Mouse (Mus musculus) adrenal gland, postnatal 10 days (tissue): ENCODE measurements around the gene Wars. TPM values are rescaled to one million over a fixed set of nuclear protein-coding genes. Genes with fewer than 3 reads are reported as not detected.

ENCODE experiments used
- DNase-seq: peaks from one replicate; pipeline ENCODE4 v3.0.0; 2021; ENCODE audit warnings: mixed read lengths
- microRNA-seq: library from miRNA; unstranded; fragments of <30 nt; microRNA quantifications from one replicate; pipeline ENCODE4 v1.2.0, GENCODE M21; 2021
- total RNA-seq, 2 experiments: library from RNA; stranded (reverse); gene quantifications; 2 replicates each; pipeline ENCODE4 v1.2.3; 2021

Wars gene
- total RNA-seq, 2 experiments from 2014 or later, result 48.8 to 51.5 TPM

DNA sequence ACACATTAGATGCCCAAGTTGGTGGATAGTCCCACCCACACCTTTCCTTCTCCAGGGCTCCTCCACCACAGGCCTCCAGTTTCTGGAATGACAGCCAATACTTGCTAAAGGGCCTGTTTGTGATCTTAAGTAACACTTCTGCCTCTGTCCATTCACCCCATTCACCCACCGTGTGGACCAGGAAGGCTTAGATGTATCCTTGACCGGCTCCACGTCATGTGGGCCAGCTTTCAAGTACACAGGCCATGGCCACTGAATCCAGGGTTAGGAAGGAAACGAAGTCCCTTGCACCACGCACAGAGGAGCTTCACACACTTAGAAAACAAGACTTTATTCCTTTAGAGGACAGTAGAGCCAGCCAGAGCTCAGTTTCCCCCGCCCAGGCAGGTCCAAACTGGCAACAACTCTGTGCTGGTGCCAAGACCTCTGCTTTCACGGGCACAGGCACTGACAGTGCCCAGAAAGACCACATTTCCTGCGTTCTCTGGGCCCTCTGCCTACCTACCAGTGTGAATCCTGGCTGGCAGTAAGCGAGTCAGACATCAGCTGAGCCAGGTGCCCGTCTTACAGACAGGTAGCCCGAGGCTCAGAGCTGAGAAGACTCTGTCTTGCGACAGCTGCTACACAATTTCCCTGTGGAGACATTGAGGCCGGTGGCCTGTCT lies 68.3 kb downstream of the Wars start:
- DNase-seq, result no peak

DNA sequence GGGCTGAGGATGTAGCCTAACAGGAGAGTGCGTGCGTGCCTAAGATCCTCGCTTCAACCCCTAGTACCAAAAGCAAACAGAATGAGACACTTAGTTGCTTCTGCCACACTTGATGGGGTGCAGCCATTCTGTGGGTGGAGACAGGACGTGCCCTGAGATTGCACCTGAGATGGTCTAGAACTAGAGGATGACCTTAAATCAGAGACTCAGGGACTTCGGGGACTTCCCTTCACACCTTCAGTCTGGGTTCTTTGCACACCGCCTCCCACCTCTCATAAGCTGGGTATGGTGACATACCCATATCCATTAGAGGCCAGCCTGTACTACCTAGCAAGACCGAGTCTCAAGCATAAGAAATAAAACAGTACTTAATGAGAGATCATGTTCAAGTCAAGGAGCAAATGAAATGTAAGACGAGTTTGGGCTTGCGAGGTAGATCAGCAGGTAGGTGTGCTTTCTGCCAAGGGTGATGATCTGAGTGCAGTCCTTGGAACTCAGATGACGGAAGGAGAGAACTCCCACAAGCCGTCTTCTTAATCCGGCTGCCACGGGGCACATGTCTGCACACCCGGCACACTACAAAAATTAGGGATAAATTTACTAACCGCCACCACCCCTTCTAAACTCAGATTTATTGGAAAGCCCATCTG lies 69.6 kb downstream of the Wars start:
- no peak for DNase-seq

DNA sequence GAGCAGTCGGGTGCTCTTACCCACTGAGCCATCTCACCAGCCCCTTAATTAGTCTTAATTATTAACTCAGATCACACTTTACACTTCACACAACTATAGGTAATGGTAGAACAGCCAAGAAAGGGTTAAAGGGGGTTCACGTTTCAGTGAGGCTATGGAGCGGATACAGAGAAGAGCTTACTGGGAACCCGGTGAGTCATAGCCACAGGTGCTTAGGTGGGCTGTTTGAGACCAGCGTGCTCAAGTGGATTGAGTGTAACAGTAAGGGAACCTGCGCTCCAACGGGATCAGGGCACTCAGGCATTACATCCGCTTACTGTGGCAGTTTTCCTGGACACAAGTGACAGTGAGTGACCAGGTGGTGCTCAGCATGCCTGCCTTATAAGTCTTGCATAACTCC lies 70.9 kb downstream of the Wars start:
- DNase-seq, result no peak

DNA sequence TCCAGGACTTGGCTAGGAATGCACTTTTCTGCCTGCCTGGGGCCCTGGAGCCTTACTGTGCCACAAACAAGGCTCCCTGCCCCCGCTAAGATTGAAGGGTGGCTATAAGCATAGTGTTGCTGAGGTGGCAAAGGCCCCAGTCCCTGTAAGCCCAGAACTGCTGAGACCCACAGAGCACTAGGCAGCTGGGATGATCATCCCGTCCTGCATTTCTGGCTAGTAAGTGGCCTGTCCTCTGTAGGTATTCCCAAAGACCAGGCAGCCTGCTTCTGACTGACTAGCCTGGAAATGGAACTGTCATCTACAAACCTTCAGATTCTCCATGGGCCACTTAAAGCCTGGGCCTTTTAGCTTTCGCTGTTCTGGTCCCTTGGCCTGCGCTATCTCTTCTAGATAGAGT lies 73.5 kb downstream of the Wars start:
- no peak for DNase-seq

DNA sequence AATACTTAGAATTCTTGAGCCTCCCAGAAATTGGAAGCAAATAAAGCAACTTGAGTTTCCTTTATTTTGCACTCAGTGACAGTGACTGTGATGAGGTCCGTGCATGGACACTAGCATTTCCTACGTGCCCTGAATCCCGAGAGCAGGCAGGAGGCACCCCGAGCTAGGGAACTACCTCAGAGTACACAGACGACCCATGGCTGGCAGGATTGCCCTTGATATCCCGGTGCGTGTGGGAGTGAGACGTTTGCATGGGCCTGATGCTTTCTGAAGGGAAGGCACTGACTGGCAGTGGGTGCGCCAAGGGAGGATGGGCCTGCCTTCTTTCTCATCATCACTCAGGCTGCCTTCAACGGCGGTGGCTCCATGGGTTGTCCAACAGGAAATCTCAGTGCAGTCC lies 77.4 kb downstream of the Wars start:
- no peak for DNase-seq

DNA sequence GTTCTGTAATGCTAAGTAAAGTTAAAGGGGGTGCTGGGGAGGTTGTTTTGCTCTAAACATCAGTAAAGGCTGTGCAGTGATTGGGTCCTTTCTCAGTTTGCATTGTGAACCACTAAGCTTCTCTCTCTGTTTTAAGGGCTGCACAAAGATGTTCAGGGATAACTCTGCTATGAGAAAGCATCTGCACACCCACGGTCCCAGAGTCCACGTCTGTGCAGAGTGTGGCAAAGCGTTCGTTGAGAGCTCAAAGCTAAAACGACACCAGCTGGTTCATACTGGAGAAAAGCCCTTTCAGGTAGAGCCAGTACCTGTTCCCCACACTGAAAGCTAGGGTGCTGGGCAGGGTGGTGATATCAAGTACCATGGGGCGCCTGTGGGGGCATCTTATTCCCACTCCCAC lies 79.5 kb downstream of the Wars start:
- DNase-seq, result no peak

DNA sequence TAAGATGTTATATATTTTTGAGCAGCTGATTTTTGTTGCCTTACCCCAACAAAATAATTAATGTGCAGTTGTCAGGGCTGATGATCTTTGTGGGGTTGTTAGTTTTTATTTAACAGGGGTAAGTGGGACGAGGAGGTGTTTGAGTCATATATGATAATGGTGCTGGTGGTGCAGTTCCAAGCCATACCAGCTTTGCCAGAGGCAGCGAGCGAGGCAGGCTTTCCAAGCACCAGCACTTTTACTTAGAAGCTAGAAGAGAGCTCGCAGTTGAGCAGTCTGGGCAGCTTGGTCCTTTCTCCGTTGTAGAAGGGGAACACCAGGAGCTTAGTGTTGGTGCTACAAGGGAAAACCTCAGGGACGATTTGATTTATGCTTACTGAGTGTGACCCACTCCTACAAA lies 81.5 kb downstream of the Wars start:
- no peak for DNase-seq

DNA sequence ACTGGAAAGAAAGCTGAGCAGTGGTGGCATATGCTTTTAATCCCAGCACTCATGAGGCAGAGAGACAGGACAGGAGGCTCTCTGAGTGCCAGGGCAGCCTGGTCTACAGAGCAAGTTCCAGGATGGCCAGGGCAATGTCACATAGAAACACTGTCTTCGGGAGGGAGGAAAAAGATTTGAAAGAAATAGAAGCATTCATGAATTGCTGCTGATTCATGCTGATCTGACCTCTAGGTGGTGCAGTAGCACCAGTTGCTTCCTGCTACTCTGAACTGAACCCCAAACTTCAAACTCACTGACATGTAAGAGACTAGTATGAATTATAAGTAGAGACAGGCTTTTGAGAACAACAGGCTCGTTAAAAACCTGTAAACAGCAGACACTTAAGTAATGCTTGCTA lies 82.8 kb downstream of the Wars start:
- peak; percentile 49 for DNase-seq

DNA sequence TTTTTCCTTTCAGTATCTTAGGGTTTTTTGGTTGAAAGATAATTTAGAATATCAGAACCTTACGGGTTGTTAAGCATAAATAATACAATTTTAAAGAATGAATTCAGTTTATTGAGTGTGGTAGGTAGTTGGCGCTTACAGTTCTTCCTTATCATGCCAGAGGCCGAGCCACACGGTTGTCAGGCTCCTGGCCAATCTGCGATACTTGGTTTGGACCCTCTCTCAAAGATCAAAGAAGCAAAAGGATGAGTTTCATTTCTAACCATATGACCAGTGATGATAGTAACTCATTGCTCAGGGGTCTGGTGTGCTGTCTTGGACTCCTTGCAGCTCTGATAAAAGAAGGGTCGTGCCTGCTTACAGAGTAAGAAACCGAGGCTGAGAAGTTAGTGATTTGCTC lies 83.7 kb downstream of the Wars start:
- DNase-seq, result no peak

Small RNA genes within 50 kb of the gene (microRNA-seq; reads per million reads assigned to microRNA genes)
- gene Mir345, result 102 reads per million, percentile 45 among the genes with 10 or more reads in this experiment

Other genes with a start within 250 kb of the Wars start
- gene Degs2, start 191.9 kb downstream of the Wars start, total RNA-seq, result not detected
- gene Yy1, start 101.2 kb downstream of the Wars start, total RNA-seq, result 10 to 100 TPM; 59.8 to 66.4 TPM
- gene Slc25a29, start 58.3 kb downstream of the Wars start, total RNA-seq, result 1 to 10 TPM; 8.4 to 9.0 TPM
- 100 to 1,000 TPM in 1 of 2 experiments, 10 to 100 TPM in 1; 49.1 to 181 TPM for gene Slc25a47, start 58.1 kb downstream of the Wars start, total RNA-seq
- gene Wdr25, start 543 bp downstream of the Wars start, total RNA-seq, result 1 to 10 TPM; 6.6 to 7.1 TPM
- gene Begain, start 174.0 kb upstream of the Wars start, total RNA-seq, result 1 to 10 TPM; 6.9 to 9.9 TPM